Mouse (Mus musculus) frontal cortex, adult 2 months (tissue): ENCODE measurements around the gene Pex14. TPM values are rescaled to one million over a fixed set of nuclear protein-coding genes. Genes with fewer than 3 reads are reported as not detected.

ENCODE experiments used
- DNase-seq, 2 experiments: peaks; one replicate each; pipeline ENCODE4 v3.0.0; 2022; ENCODE audit warnings: low spot score in 1 of 2; ENCODE audit errors: extremely low spot score in 1 of 2
- polyA plus RNA-seq: library from polyadenylated mRNA; depleted of rRNA; stranded (reverse); fragments of >200 nt; gene quantifications from 2 replicates; pipeline ENCODE4 v1.2.3, GENCODE M21; 2012

Gene Pex14
- polyA plus RNA-seq, 1 experiment, result 42.5 TPM

- no peak for DNase-seq
Observed at GRCm38 (mm10) chr4:148961081-148961480, 138.6 kb downstream of the Pex14 start.

- DNase-seq, result no peak
Observed at GRCm38 (mm10) chr4:148960011-148960410, 139.7 kb downstream of the Pex14 start.

GRCm38 (mm10) chr4:148955131-148955813 is 144.4 kb downstream of the Pex14 start:
- no peak for DNase-seq

GRCm38 (mm10) chr4:148952328-148953222 is 147.1 kb downstream of the Pex14 start:
- peak in 1 of 2 experiments; percentile 43 for DNase-seq

- DNase-seq, result peak in 1 of 2 experiments; percentile 48
Observed at GRCm38 (mm10) chr4:148951821-148952291, 147.8 kb downstream of the Pex14 start.

GRCm38 (mm10) chr4:148950932-148951650 is 148.6 kb downstream of the Pex14 start:
- peak in 1 of 2 experiments; percentile 71 for DNase-seq

GRCm38 (mm10) chr4:148950487-148950886 is 149.2 kb downstream of the Pex14 start:
- no peak for DNase-seq

- no peak for DNase-seq
Observed at GRCm38 (mm10) chr4:148947833-148948388, 151.8 kb downstream of the Pex14 start.

- no peak for DNase-seq
Observed at GRCm38 (mm10) chr4:148946071-148946470, 153.6 kb downstream of the Pex14 start.

GRCm38 (mm10) chr4:148945476-148945881 is 154.2 kb downstream of the Pex14 start:
- DNase-seq, result peak; percentile 33 to 48

- no peak for DNase-seq
Observed at GRCm38 (mm10) chr4:148943099-148943498, 156.6 kb downstream of the Pex14 start.

- DNase-seq, result no peak
Observed at GRCm38 (mm10) chr4:148941321-148941720, 158.4 kb downstream of the Pex14 start.

GRCm38 (mm10) chr4:148940674-148941211 is 158.9 kb downstream of the Pex14 start:
- DNase-seq, result no peak

GRCm38 (mm10) chr4:148938546-148938945 is 161.1 kb downstream of the Pex14 start:
- DNase-seq, result no peak

- DNase-seq, result no peak
Observed at GRCm38 (mm10) chr4:148936727-148937126, 162.9 kb downstream of the Pex14 start.

GRCm38 (mm10) chr4:148936111-148936510 is 163.6 kb downstream of the Pex14 start:
- no peak for DNase-seq

GRCm38 (mm10) chr4:148935211-148935610 is 164.5 kb downstream of the Pex14 start:
- DNase-seq, result no peak

- no peak for DNase-seq
Observed at GRCm38 (mm10) chr4:148933109-148933508, 166.6 kb downstream of the Pex14 start.

- DNase-seq, result no peak
Observed at GRCm38 (mm10) chr4:148930721-148931229, 168.9 kb downstream of the Pex14 start.

GRCm38 (mm10) chr4:148928876-148929275 is 170.8 kb downstream of the Pex14 start:
- no peak for DNase-seq
